Mouse (Mus musculus): ENCODE data around the gene Lyar. TPM values are rescaled to one million over a fixed set of nuclear protein-coding genes. Genes with fewer than 3 reads are reported as not detected.

The Lyar gene
- polyA plus RNA-seq, 1 experiment from 2014 or later: 42.1 TPM

- H3K9ac ChIP-seq (ENCODE audit: low read depth, low read length): no peak within 1 kb of the TSS
- 12% methylated on average over 4 of the region's 4 CpGs for WGBS
- no peaks in the 10 kb centered on the region for H3K9me3 ChIP-seq (ENCODE audit: control insufficient read depth)
- peaks cover 41% of the 10 kb centered on the region for H3K27me3 ChIP-seq (replicated peaks; ENCODE audit: control insufficient read depth, insufficient read depth, low read length)
- H3K27ac ChIP-seq (ENCODE audit: low read depth, low read length): no peak within 1 kb of the TSS
- no peaks in the 10 kb centered on the region for H3K4me1 ChIP-seq (replicated peaks; ENCODE audit: control insufficient read depth, insufficient read depth, low read length)
- H3K4me3 ChIP-seq (ENCODE audit: low read depth, low read length): no peak within 1 kb of the TSS
- H3K36me3 ChIP-seq (ENCODE audit: control insufficient read depth, insufficient read depth): peaks cover 11% of the 10 kb centered on the region; the same call in 1 of the 2 replicates
- TF ChIP-seq CTCF (IDR thresholded peaks at IDR 0.05; ENCODE audit: low read depth): no peak
- H3K4me2 ChIP-seq (replicated peaks; ENCODE audit: low read depth): no peak within 1 kb of the TSS
- ATAC-seq: no peak
Measured at GRCm38 (mm10) chr5:38275771-38276170, 55.5 kb downstream of the Lyar start, which contains the start of gene Otop1. TSS of gene Otop1 (plus strand) at chr5:38275972.

- no peak overlapping the region for H3K4me2 ChIP-seq (replicated peaks; ENCODE audit: low read depth)
- 5% methylated on average over 19 of the region's 19 CpGs for WGBS
- no peaks in the 10 kb centered on the region for H3K4me1 ChIP-seq (replicated peaks; ENCODE audit: control insufficient read depth, insufficient read depth, low read length)
- no peak overlapping the region for H3K4me3 ChIP-seq (ENCODE audit: low read depth, low read length)
- no peak overlapping the region for H3K27ac ChIP-seq (ENCODE audit: low read depth, low read length)
- H3K9ac ChIP-seq (ENCODE audit: low read depth, low read length): no peak overlapping the region
- H3K36me3 ChIP-seq (ENCODE audit: control insufficient read depth, insufficient read depth): peaks cover 5% of the 10 kb centered on the region; the same call in 1 of the 2 replicates
- no peak for ATAC-seq
- peaks cover 41% of the 10 kb centered on the region for H3K27me3 ChIP-seq (replicated peaks; ENCODE audit: control insufficient read depth, insufficient read depth, low read length)
- H3K9me3 ChIP-seq (ENCODE audit: control insufficient read depth): no peaks in the 10 kb centered on the region
- no peak for TF ChIP-seq CTCF (IDR thresholded peaks at IDR 0.05; ENCODE audit: low read depth)
Measured at GRCm38 (mm10) chr5:38276451-38276850, 56.2 kb downstream of the Lyar start.

- Histone ChIP-seq H3K4me1 (replicated peaks; ENCODE audit: control insufficient read depth, insufficient read depth, low read length) (no peaks in the 10 kb centered on the region), H3K27me3 (replicated peaks; ENCODE audit: control insufficient read depth, insufficient read depth, low read length) (peaks cover 41% of the 10 kb centered on the region), H3K9me3 (ENCODE audit: control insufficient read depth) (no peaks in the 10 kb centered on the region), H3K4me3 (ENCODE audit: low read depth, low read length) (peak overlapping the region; percentile 23), H3K36me3 (ENCODE audit: control insufficient read depth, insufficient read depth) (no peaks in the 10 kb centered on the region), H3K4me2 (replicated peaks; ENCODE audit: low read depth) (peak overlapping the region; percentile 47), H3K27ac (ENCODE audit: low read depth, low read length) (no peak overlapping the region), H3K9ac (ENCODE audit: low read depth, low read length) (no peak overlapping the region)
- ATAC-seq: no peak
- WGBS: 3% methylated on average over 54 of the region's 65 CpGs
- TF ChIP-seq CTCF (IDR thresholded peaks at IDR 0.05; ENCODE audit: low read depth): no peak
Measured at GRCm38 (mm10) chr5:38277098-38277866, 57.0 kb downstream of the Lyar start.

- H3K4me3 ChIP-seq (ENCODE audit: low read depth, low read length): no peak overlapping the region
- no peaks in the 10 kb centered on the region for H3K9me3 ChIP-seq (ENCODE audit: control insufficient read depth)
- no peak overlapping the region for H3K4me2 ChIP-seq (replicated peaks; ENCODE audit: low read depth)
- no peak for ATAC-seq
- no peak for TF ChIP-seq CTCF (IDR thresholded peaks at IDR 0.05; ENCODE audit: low read depth)
- no peak overlapping the region for H3K9ac ChIP-seq (ENCODE audit: low read depth, low read length)
- no peak overlapping the region for H3K27ac ChIP-seq (ENCODE audit: low read depth, low read length)
- no peaks in the 10 kb centered on the region for H3K36me3 ChIP-seq (ENCODE audit: control insufficient read depth, insufficient read depth)
- 13% methylated on average over 12 of the region's 12 CpGs for WGBS
- peaks cover 41% of the 10 kb centered on the region for H3K27me3 ChIP-seq (replicated peaks; ENCODE audit: control insufficient read depth, insufficient read depth, low read length)
- H3K4me1 ChIP-seq (replicated peaks; ENCODE audit: control insufficient read depth, insufficient read depth, low read length): no peaks in the 10 kb centered on the region
Measured at GRCm38 (mm10) chr5:38277936-38278600, 57.8 kb downstream of the Lyar start.

- no peak overlapping the region for H3K27ac ChIP-seq (ENCODE audit: low read depth, low read length)
- H3K9me3 ChIP-seq (ENCODE audit: control insufficient read depth): no peaks in the 10 kb centered on the region
- ATAC-seq: no peak
- H3K27me3 ChIP-seq (replicated peaks; ENCODE audit: control insufficient read depth, insufficient read depth, low read length): peaks cover 41% of the 10 kb centered on the region
- H3K36me3 ChIP-seq (ENCODE audit: control insufficient read depth, insufficient read depth): no peaks in the 10 kb centered on the region
- H3K4me1 ChIP-seq (replicated peaks; ENCODE audit: control insufficient read depth, insufficient read depth, low read length): no peaks in the 10 kb centered on the region
- no peak overlapping the region for H3K4me3 ChIP-seq (ENCODE audit: low read depth, low read length)
- H3K9ac ChIP-seq (ENCODE audit: low read depth, low read length): no peak overlapping the region
- 32% methylated on average over 1 of the region's 1 CpGs for WGBS
- H3K4me2 ChIP-seq (replicated peaks; ENCODE audit: low read depth): no peak overlapping the region
- TF ChIP-seq CTCF (IDR thresholded peaks at IDR 0.05; ENCODE audit: low read depth): no peak
Measured at GRCm38 (mm10) chr5:38280075-38280474, 59.8 kb downstream of the Lyar start.

Other genes with a start within 250 kb of the Lyar start
- gene Stx18, start 181.7 kb upstream of the Lyar start, polyA plus RNA-seq (2015; fragmentation: Nextera tagmentation; extraction: Ambion mirVana): 21.7 and 22.4 TPM in 2 replicates
- 25.0 and 28.7 TPM in 2 replicates for gene Nsg1, start 60.6 kb upstream of the Lyar start, polyA plus RNA-seq (2015; fragmentation: Nextera tagmentation; extraction: Ambion mirVana)
- 2.9 and 3.6 TPM in 2 replicates for gene Zbtb49, start within 50 bp of the Lyar start, polyA plus RNA-seq (2015; fragmentation: Nextera tagmentation; extraction: Ambion mirVana)
- 77.2 and 83.1 TPM in 2 replicates for gene Tmem128, start 39.7 kb downstream of the Lyar start, polyA plus RNA-seq (2015; fragmentation: Nextera tagmentation; extraction: Ambion mirVana)
- gene Otop1, start 55.5 kb downstream of the Lyar start, polyA plus RNA-seq (2015; fragmentation: Nextera tagmentation; extraction: Ambion mirVana): not detected in 2 replicates
- not detected in 2 replicates for gene Drd5, start 98.9 kb downstream of the Lyar start, polyA plus RNA-seq (2015; fragmentation: Nextera tagmentation; extraction: Ambion mirVana)

Measured in intestine, postnatal 0 days (tissue).